Mouse (Mus musculus) heart, postnatal 0 days (tissue): ENCODE data around the gene Aoc3.

Experiments
- CTCF ChIP-seq: IDR thresholded peaks from 2 replicates; pipeline ENCODE4 v1.5.1; 2016; ENCODE audit warnings: antibody characterized with exemption, control low read depth, low read depth
- EP300 ChIP-seq: IDR thresholded peaks from 2 replicates; pipeline ENCODE4 v1.6.1; 2016; ENCODE audit warnings: antibody characterized with exemption, low read depth

- TF ChIP-seq CTCF, result no peak
- TF ChIP-seq EP300, result no peak
Measured at GRCm38 (mm10) chr11:101301299-101302003, 29.0 kb upstream of the Aoc3 start.
